ENCODE assay signal across 7 mouse cellular contexts in the genomic region with DNA sequence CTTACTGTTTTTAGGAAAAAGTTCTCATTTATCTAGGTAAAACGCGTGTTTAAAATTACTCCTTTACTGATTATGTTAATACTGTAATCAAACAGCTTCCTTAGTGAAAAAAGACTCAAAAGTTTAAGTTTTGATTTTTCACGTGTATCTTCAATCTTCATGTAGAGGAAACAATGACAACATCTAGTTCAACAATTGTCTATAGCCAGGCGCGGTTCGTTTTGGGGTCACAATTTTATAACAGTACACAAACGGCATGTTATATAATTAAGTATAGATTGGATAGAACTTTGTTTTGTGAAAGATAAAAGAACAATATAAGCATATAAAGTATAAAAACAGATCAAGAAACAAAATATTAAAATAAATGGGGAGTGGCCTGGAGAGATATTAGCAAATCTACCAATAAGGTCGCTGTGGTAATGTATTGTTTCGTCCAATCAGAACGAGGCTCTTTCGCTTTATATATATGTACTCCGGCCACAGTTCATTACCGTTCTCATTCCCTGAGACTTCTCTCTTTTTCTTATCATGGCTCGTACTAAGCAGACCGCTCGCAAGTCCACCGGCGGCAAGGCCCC. TPM values are rescaled to one million over a fixed set of nuclear protein-coding genes. Genes with fewer than 3 reads are reported as not detected.
DNase-seq lines count a peak whose midpoint lies in the region; ATAC-seq lines count a peak whose summit lies in the region.

A gene (plus strand): TSS at position 493 of the 581 bp plus-strand sequence.

- ATAC-seq in CD4-positive, CD25-positive, alpha-beta regulatory T cell, adult 4 months: peak; percentile 40
- ATAC-seq in erythroblast, adult 5-6 weeks (replicated peaks; ENCODE audit: low FRiP score, poor library complexity, severe bottlenecking): peak; percentile 60
- ATAC-seq in hematopoietic stem cell, adult 5-6 weeks (replicated peaks in 1 of 2; ENCODE audit: insufficient read depth in 1 of 2, low FRiP score in 2 of 2, low TSS enrichment in 1 of 2, low read depth in 1 of 2, poor library complexity in 2 of 2, severe bottlenecking in 2 of 2): peak; percentile 35 to 47; a peak in 3 of 4 replicates
- peak; percentile 38 for ATAC-seq in megakaryocyte progenitor cell, adult 5-6 weeks (replicated peaks; ENCODE audit: poor library complexity)

- DNase-seq in Muller cell, postnatal 12 days (ENCODE audit: inconsistent ontology term): peak; percentile 87
- DNase-seq in left cerebral cortex, postnatal 14 days (ENCODE audit: low spot score in 2 of 2): peak; percentile 52 to 74
- peak; percentile 68 to 82 for DNase-seq in spleen, postnatal 10 days (ENCODE audit: low spot score in 2 of 2)

- intact Hi-C loops in left cerebral cortex, postnatal 14 days (cut with DNase I): no loop called here

RNA-seq across cellular contexts. Expression of the gene that starts here (rescaled TPM):
- polyA plus RNA-seq in CD4-positive, CD25-positive, alpha-beta regulatory T cell, adult 4 months (2017; shearing (Covaris generic)): not detected
- total RNA-seq in erythroblast, adult 5-6 weeks (2015; ENCODE audit: low replicate concordance): 52.8 and 69.6 TPM in 2 replicates
- 50.4 and 63.8 TPM in 2 replicates for total RNA-seq in erythroblast, adult 5-6 weeks (2017; ENCODE audit: low replicate concordance)
- total RNA-seq in hematopoietic stem cell, adult 5-6 weeks (2017): 76.7 and 84.0 TPM in 2 replicates
- 1 to 10 TPM; 9.4 to 9.9 TPM for total RNA-seq in left cerebral cortex, postnatal 14 days (2021)
- total RNA-seq in megakaryocyte progenitor cell, adult 5-6 weeks (2015): 105 and 131 TPM in 2 replicates
- total RNA-seq in megakaryocyte progenitor cell, adult 5-6 weeks (2017): 118 and 137 TPM in 2 replicates

Comparison
In these comparisons a context has a peak if more than half of its experiments do, and no peak if none do; other contexts are left out.
1. Peak in every context shown above with its lines: DNase-seq and ATAC-seq.
2. Peak in ATAC-seq in CD4-positive, CD25-positive, alpha-beta regulatory T cell, adult 4 months; RNA of the gene not detected or under 1 TPM.